Mouse (Mus musculus): ENCODE results near the gene Plin5.

DNA sequence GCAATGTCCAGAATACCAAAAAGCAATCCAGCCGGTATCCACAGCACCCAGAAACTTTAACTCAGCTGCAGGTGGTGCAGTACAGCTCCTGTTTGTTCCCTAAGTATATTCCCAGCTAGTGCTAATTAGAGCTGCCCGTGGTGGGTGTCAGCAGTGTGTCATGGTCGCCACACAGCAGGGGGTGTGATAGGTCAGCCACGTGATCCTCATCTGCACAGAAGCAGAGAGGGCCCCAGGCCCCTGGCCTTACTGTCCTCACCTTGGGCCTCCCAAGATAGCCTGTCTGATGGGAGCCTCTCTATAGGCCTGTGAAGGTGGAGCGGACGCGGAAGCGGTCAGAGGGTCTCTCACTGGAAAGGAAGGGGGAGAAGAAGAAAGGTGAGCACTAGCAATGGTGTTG, 19.2 kb downstream of the Plin5 start:
- TF ChIP-seq CTCF (IDR thresholded peaks at IDR 0.05; ENCODE audit: low read depth) (no peak), EP300 (IDR thresholded peaks at IDR 0.05; ENCODE audit: low read depth) (no peak)

Data from liver, postnatal 0 days (tissue).